Mouse (Mus musculus): ENCODE results near the gene Ucn3.

Gene Ucn3

DNA sequence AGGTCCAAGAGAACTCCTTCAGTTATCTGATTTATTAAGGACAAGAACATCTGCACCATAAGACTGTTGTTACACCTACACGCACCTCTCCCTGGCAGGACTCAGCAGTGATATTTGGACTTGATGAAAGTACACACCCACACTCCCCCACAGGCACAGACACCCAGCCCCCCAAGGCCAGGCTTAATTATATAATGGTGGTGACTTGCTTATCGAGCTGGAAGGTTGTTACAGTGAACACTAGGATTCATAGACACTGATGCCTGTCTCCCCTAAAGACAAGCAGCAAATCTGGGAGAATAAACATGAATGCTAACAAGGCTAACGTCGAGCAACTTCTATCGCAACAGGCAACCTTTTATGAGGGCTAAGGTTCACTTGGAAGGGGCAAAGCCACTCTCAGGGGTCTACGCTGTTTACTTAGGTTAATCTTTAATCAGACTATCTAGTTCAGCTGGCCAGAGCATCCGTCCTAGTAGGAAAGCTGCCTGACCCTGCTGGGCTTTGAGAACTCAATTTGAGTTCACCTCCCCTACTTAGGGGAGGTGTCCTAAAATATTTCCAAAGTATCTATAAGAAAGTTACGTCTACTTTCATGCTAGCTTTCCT lies 53.6 kb downstream of the Ucn3 start:
- DNase-seq, result no peak
